Mouse (Mus musculus): ENCODE data around the gene Tfap2c.

Tfap2c gene

DNA sequence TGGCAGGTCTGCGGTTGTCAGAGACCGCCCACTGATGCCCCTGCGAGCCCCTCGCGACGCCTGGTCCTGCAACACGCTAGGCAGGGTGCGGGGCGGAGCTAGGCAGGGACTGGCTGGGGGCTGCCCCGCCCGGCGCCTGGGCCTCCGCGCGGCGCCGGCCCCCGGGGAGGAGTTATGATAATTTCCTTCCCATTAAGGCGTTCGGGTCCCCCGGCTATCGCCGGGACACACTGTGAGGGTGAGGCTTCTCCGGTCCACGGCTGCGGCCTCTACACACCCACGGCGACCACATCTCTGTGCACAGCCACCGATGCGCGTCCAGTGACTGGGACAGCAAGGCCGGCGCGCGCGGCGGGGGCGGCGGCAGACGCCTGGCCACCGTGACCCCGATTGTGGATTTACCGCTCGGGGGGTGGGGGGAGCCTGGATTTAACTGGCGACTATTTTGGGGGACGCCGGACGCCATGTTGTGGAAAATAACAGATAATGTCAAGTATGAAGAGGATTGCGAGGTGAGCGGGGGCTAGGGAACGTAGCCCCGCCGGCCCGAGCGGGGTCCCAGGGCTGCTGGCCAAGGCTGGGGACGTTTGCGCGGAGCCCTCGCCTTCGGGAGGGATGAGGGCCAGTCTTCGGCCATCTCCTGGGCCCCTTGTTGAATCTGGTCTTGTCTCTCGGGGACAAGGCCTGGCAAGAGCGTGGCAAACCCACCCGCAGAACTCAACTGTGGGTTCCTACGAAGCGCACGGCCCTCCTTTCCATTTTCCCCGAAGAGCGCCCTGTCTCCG is at the start of gene Tfap2c:
Gene Tfap2c, plus strand, starts transcription at position 223 of the 785 bp plus-strand sequence.
- no peak for DNase-seq (ENCODE audit: low read depth in 1 of 2, low spot score in 2 of 2)

DNA sequence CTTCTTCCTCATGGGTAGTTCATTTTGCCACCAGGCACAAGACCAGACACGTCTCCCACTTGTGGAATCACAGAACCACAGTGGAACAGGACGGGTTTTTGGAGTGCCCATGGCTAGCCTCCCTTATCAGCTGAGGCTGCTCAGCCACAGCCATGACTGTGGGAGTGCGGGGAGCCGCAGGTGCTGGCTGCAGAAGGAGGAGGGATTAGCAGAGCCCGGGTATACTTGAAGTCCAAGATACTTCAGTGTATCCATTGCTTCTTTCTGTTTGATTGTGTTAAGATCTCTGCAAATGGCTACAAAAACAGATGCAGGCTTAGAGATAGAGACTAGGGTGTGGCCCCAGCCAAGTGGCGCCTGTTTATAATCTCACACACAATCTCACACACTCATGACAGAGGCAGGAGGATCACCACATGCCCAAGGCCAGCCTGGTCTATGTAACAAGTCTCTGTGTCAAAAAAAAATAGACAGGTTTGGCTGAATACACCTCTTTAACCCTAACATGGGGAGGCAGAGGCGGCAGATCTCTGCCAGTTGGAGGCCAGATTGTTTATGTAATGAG is 48.6 kb upstream of the Tfap2c start:
- DNase-seq (ENCODE audit: low read depth in 1 of 2, low spot score in 2 of 2) = no peak

DNA sequence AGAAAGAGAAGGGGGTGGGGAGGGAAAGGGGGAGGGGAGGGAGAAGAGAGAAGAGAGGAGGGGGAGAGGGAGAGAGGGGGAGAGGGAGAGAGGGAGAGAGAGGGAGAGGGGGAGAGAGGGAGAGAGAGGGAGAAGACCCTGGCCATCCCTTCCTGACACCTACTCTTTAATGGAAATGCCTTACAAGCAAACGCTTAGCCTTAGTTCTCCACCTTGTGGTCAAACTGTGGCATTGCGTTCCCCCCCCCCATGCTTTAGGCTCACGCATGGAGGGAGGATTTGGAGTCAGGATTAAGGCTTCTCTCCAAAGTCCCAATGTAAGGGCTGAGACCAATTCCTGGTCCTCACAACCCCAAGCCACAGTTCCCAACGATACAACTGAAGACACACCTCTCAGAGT is 48.1 kb upstream of the Tfap2c start:
- no peak for DNase-seq (ENCODE audit: low read depth in 1 of 2, low spot score in 2 of 2)

DNA sequence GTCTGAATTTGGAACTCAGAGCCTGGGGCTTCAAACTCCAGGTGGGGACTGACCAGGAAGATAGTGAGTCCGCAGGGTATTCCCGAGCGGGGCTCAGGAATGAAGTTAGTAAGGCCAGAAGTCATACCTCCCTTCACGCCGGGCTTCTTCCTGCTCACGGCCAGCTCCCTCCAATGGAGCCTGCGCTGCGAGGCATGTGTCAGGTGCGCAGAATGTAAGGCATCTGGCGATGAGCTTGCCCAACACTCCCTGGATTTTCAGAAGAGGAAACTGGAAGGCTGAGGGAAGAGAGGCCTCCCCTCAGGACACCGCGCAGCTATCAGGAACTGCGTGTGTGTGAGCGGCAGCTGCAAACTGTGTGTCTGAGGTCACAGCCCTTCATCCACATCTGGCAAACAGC is 47.2 kb upstream of the Tfap2c start:
- no peak for DNase-seq (ENCODE audit: low read depth in 1 of 2, low spot score in 2 of 2)

DNA sequence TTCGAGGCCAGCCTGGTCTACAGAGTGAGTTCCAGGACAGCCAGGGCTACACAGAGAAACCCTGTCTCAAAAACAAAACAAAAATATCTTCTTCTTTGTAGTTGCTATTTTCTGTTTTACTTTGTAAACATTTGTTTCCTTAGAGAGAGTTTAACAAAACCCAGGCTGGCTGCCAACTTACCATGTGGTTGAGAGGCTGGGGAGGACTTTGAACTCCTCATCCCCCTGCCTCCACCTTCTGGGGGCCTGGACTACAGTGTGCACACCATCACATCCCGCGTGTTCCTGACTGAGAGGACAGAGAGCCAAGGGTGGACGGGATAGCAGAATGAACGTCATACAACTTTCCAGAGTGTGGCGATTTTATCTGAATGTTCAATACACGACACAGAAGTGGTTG is 43.3 kb upstream of the Tfap2c start:
- no peak for DNase-seq (ENCODE audit: low read depth in 1 of 2, low spot score in 2 of 2)

DNA sequence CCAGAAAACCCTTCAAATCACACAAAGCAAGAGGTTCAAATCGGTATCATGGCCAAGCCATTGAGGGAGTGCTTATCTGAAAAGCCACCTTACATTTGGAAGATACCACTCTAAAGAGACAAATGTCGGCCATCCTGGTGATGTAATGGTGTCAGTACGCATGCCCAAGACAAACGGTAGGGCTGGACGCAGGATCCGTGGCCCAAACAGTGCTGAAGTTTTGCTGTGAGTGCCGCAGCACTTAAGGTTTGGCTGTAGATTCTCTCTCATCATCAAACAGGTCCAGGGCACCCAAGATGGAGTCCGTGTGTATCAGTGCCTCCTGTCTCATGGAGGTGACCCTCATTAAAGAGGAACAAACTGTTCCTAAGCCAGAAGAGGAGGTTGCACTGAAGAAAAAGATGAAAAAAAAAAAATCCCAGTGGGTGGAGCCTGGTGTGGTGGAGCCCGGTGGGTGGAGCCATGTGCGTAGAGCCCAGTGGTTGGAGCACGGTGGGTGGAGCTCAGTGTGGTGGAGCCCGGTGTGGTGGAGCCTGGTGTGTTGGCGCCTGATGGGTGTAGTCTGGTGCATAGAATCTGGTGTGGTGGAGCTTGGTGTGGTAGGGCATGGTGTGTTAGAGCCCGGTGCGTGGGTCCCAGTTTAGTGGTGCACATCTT is 39.2 kb upstream of the Tfap2c start:
- no peak for DNase-seq (ENCODE audit: low read depth in 1 of 2, low spot score in 2 of 2)

DNA sequence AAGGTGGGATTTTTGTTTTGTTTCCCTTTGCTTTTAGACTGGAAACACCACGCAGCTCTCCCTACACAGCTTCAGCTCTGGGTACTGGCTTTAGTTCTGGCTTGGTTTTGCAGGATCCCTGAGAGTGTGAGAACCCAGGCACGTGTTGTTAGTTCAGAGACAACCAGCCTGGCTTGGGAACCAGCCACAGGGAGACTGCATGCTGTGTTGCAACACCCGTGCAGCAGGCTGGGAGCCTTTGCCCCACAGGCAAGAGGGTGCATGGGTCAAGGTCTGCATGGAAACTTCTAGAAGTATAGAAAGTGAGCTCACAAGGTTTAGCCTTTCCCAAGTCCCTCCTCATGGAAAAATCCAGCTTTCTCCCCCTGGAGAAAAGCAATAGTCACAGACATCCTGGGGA is 38.5 kb upstream of the Tfap2c start:
- no peak for DNase-seq (ENCODE audit: low read depth in 1 of 2, low spot score in 2 of 2)

DNA sequence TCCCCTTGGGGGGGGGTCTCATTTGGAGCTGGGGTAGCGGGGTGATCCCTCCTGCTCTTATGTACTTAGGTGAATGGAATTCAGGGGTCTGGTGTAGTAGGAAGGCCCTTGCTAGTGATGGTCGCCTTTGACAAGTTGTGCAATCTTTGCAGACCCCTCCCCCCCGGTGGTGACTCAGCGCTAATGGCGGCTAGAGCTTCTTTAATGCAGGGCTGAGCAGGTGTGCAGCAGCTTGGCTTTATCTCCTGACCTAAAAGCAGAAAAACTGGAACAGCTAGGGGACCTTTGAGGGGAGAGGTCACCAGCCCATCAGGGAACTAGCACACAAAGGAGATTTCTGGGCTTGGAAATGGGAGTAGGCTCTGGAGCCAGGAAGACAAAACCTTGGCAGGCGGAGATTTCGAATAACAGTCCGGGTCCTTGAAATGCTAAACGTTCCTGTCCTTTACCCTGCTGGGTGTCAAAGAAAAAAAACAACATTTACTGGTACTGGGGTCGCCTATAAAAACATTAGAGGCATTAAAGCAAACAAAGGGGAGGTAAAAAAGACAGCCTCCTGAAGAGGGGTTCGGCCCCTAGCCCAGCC is 32.9 kb upstream of the Tfap2c start:
- no peak for DNase-seq (ENCODE audit: low read depth in 1 of 2, low spot score in 2 of 2)

DNA sequence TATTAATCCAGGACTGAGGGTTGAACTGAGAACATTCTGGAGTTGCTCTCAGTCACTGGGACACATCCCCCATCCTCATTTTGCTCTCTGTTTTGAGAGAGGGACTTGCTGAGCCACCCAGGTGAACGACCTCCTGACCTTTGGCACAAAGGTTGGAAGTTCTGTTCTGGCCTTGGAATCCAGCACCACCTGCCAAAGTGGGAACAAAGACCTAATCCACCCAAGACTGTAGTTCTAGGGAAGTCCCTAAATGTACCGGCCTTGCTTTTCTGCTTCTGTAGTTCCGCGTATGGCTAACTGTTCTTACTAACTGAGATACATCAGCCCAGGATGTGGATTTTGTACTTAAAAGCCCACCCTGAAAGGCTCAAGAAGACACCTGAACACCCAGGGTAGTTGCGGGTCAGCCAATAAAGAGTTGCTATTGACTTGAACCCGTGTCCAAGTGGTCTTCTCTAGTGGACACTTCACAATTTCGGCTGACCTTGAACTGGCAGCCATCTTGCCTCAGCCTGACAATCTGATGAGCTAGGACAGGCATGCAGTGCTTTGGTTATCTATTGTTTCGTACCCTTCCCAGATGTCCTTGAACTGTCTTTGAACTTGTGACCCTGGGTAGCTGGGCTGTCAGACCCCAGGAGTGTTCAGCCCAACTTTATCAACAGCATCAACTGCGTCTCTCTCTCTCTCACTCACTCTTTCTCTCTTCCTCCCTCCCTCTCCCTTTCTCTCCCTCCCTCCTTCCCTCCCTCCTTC is 28.6 kb upstream of the Tfap2c start:
- DNase-seq (ENCODE audit: low read depth in 1 of 2, low spot score in 2 of 2) = no peak

DNA sequence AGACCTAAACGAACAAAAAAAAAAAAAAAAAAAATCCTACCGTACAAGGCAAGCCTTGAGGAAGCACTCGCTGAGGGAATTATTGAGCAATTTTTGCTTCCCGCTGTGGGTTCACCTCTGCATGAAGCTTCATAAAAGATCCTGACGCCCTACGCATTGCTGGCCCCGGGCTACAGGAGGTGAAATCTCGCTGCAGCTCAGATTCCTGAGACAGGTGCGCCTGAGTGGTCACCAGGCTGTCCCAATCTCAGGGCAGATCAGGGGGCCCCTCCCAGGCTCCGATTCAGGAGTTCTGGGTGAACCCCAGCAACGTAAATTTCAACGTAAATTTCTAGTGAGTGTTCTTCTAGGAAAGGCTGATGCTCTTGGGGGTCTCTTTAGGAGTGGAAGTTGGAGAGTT is 26.9 kb upstream of the Tfap2c start:
- no peak for DNase-seq (ENCODE audit: low read depth in 1 of 2, low spot score in 2 of 2)

DNA sequence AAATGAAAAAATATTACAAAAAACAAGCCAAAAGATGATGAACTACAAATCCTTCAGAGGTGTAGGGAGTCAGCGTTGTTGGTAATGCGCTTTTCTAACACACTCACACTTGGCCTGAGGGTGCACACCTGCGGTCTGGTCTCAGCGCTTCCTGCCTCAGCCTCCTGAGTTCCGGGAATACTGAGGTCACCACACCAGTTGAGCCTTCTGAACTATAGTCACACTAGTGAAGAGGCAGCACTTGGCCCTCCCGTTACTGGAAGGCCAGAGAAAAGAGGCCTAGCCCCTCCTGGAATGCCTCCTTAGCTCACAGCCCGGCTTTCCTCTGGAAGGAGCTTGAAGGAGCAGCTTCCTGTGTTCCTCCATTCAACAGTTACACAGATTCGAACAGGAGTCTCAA is 22.2 kb upstream of the Tfap2c start:
- DNase-seq (ENCODE audit: low read depth in 1 of 2, low spot score in 2 of 2) = no peak

DNA sequence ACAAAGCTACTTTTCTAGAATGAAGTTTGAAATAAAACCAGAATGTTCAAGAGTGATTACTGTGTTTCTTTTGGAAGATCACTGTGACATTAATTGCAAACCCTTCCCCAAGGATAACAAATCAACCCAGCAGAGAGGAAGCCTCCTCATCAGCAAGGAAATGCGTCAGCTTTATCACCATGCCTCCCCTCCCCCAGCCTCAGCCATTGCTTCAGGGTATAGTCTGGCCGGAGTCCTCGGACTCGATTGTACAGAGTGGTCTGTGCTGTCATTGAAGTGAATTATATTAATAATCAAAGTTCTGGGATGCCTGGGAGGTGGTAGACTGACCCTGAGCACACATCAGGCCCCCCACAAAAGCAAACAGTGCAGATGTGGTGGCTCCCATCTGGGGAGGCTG is 5.4 kb upstream of the Tfap2c start:
- no peak for DNase-seq (ENCODE audit: low read depth in 1 of 2, low spot score in 2 of 2)

DNA sequence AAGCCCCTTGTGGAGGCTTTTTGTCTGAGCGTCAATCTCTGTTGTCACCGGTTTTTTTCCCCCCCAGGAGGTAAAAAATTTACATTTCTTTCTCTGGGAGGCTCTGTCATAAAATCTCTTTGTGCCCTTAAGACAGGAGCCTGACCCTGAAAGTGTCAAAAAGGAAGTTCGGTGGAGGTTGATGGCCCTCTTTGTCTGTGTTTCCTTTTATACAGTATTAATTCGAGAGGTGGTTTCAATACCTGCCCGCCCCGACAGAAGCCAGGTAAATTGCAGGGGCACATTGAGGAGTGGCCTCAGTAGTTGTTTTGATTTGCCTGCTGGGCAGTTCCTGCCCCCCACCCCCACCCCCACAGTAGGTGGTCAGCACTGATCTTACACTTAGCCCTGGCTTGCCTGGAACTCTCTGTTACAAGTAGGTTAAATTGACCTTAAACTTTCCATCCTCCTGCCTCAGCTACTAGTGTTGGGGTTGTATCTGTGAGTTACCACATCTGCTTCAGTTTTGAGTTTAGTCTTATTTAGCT is 4.7 kb upstream of the Tfap2c start:
- DNase-seq (ENCODE audit: low read depth in 1 of 2, low spot score in 2 of 2) = no peak

DNA sequence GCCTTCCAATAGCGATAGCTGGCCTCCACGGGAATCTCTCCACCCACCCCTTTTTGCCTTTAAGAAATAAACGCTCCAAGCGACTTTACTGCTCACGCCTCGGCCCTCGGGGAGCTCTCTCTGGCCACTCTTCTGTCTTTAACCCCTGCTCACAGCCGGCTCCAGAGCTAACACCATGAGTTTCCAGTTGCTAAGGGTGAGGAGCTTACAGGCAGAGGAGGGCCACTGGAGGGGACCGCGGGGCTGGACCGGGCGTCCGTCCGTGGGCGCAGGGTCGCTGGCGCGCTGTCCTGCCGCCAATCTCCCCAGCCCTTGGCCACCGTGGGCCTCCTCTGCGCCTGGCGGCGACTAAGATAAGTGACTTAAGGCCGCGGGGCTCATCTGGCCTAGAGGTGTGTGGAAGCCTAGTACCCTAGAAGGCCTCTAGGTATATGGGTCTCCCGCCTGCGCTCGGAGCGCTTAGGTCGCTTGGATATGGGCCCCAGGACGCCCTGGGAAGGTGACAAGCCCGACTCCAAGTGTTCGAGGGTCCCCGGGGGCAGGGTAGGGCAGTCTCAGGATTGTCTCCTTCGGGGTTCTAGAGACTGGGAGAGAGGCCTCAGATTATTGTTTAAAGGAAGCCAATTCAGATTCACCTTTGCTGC is 3.7 kb upstream of the Tfap2c start:
- DNase-seq (ENCODE audit: low read depth in 1 of 2, low spot score in 2 of 2) = no peak

DNA sequence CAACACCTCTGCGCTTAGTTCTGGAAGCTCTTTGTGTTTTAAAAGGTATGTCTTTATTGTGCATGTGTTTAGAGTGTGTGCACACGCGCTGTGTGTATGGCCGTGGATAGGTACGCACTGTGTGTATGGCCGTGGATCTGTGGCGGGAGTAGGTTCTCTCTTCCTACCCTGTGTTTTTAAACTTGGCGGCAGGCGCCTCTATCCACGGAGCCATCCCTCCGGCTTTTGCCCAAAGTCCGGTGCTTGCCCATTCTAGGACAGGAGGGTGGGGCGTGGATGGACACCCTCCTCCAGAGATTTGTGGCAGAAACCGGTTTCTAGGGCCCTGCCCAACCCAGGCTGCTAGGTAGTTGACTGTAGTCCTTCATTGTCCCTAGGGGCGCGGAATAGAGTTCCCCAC is 2.8 kb upstream of the Tfap2c start:
- no peak for DNase-seq (ENCODE audit: low read depth in 1 of 2, low spot score in 2 of 2)

DNA sequence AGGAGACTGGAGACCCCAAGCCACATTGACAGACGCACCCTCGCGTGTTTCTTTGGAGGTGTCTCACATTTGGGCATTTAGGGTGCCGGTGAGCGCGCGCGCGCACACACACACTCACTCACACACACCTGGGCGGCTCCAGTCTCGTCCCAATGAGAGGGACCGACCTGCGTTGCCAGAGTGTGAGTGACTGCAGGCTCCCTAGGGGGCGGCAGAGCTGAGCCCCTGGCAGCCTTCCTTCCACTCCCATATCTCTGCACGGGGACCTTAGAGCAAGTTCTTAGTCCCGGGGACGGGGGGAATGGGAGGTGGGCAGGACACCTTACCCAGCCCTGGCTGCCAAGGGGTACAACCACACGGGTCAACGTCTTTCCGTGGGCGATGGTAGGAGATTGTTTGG is 2.3 kb upstream of the Tfap2c start:
- DNase-seq (ENCODE audit: low read depth in 1 of 2, low spot score in 2 of 2) = no peak

DNA sequence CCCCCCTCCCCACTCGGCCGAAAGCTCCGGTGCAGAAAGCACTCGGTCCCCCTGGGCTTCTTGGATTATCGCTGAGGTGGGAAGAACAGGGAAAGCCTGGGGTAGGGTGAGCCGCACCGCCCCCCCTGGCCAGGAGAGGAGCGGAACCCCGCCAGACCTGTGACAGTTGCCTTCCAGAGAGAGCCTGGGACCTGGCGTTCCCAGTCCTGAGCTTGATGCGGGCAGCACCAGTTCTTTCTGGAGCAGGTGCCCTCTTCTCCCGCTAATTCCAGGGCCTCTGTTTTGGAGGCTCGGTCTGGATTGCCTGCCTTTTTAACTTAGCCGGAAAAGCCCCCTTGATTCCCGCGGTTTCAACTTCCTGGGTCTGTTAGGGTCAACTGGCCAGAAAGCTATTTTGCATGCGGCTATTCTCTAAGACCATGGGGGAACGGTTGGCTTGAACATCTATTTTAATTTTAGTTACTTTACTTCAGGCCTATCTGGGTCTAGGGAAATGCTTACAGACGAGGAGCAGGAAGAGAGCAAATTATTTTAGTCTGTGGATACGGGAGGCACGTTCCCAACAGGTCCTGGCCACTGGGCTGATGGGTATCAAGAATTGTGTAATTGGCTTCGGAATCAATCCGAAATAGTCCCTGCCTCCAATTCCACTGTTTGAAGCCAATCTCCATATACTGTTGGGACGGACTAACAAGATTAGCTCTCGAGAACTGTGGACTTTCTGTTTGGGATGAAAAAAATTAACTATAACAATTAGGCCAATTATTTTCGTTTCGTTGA is 1.4 kb upstream of the Tfap2c start:
- DNase-seq (ENCODE audit: low read depth in 1 of 2, low spot score in 2 of 2) = no peak

DNA sequence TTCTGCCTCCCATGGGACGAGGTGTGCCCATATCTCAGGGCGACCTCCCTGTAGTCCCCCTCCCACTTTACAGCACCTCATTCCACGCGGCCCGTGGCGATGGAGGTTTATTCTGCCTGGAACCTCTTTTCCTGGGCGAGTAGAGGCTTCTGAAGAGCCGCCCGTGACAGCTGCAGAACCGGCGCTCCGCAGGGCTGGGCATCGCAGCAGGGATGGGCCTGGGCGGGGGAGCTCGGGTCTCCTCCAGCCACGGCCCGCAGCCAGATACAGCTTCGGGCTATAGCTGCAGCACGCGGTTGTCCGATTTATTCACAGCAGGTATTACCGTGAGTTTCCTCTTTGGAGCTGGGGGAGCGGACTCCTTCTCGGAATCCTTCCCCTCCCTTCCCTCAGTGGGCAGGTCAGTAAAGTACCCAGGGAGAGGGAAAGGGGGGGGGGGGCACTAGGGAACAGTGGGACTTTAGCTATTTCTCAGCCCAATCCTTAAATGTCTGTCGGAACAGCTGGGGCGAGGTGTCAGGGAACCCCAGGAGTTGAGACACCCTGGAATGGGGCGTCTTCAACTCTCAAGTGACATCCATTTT is 629 bp upstream of the Tfap2c start:
- DNase-seq (ENCODE audit: low read depth in 1 of 2, low spot score in 2 of 2) = no peak

DNA sequence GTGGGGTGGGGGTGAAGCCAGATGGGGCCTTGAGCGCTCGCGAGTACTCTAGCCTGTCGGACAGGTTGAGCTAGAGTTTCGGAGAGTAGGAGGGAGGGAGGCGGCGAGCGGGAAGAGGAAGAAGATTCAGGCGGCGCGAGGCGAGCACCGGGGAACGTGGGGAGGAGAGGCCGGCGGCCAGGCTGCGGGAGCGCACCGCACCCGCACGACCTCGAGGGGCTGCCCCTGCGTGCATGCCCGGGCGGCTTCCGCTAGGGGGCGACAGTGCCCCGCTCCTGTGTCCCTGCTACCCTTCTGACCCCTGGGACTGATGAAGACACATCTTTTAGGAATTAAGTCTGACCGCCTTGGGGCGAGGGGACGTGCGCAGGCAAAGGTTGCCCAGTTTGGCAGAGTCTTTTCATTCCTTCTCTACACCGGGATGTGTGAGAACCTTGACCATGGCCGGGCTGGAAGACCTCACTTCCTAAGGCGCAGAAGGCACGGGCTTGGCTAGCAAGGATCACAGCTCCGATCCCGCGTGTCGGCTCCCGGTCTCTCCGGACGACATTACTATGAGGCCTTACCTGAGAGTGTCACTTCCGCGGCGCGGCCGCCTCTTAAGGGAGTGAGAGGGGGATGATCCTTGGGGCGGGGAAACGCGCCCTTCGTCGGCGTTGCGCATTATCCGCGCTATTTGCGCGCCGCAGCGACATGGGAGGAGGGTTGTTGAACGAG is 1.1 kb downstream of the Tfap2c start:
- no peak for DNase-seq (ENCODE audit: low read depth in 1 of 2, low spot score in 2 of 2)
